10 mouse cellular contexts compared by ENCODE assay signal in the genomic region with DNA sequence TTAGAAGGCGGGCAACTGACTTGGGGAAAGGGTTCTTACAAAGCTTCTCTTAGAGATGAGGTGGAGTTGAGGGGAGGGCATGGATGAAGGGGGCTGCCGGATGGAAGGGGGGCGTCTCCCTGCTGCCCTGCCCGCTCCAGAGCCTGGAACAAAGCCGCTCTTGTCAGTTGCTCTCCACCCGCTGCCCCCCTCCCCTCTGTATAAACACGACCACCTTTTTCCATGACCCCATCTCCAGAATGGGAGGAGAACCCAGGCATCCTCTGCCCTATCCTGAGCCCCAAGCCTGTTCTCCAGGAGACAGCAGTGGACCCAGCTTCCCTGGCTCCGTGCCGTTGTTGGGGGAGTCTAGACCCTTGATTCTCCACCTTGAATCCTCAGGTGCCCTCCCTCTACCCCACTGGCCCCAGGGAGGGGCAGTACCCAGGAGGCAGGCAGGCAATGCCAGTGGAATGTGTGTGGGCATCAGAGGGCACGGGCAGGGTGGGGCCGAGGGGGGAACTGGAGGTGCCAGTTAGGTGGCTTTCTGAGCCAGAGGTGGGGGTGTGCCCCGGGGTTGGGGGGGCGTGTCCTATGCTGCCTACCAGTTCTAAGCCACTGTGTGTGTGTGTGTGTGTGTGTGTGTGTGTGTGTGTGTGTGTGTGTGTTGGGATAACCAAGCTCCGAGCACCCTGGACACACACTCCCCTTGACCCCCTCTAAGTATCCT. TPM values are rescaled to one million over a fixed set of nuclear protein-coding genes. Genes with fewer than 3 reads are reported as not detected.
DNase-seq lines count a peak whose midpoint lies in the region; ATAC-seq and TF ChIP-seq lines count a peak whose summit lies in the region.
"Had no signal": no experiment of that assay in that cellular context is flagged by ENCODE, and none has a peak within 500 bp of the region (broad histone marks: within the 10 kb centered on the region; RNA-seq: fewer than 3 reads in every experiment).

No protein-coding gene starts in this region.

- no peak overlapping the region for H3K27ac ChIP-seq in forebrain, postnatal 0 days (ENCODE audit: low read depth, low read length)
- H3K27ac ChIP-seq in forebrain, embryonic 13.5 days, result no peak overlapping the region
- H3K27ac ChIP-seq in hindbrain, embryonic 13.5 days, result no peak overlapping the region
- H3K27ac ChIP-seq: macrophage had no signal

- H3K27me3 ChIP-seq in forebrain, postnatal 0 days (ENCODE audit: insufficient read depth, low read length), result peaks cover 4% of the 10 kb centered on the region; the same call in 1 of the 2 replicates
- peaks cover 54% of the 10 kb centered on the region for H3K27me3 ChIP-seq in forebrain, embryonic 13.5 days
- H3K27me3 ChIP-seq in E14TG2a.4 (ENCODE audit: insufficient read depth, low read length), result peaks cover 25% of the 10 kb centered on the region
- peaks cover 91% of the 10 kb centered on the region for H3K27me3 ChIP-seq in hindbrain, embryonic 13.5 days

- H3K4me3 ChIP-seq in forebrain, postnatal 0 days (ENCODE audit: low read depth, low read length), result no peak overlapping the region
- no peak overlapping the region for H3K4me3 ChIP-seq in forebrain, embryonic 13.5 days
- H3K4me3 ChIP-seq in E14TG2a.4 (replicated peaks; ENCODE audit: low read length), result peak overlapping the region; percentile 81
- peak overlapping the region; percentile 5; the same call in 1 of the 2 replicates for H3K4me3 ChIP-seq in hindbrain, embryonic 13.5 days

- WGBS in forebrain, postnatal 0 days, result 54% methylated on average over 13 of the region's 14 CpGs
- WGBS in forebrain, embryonic 13.5 days, result 50% methylated on average over 14 of the region's 14 CpGs
- 51% methylated on average over 14 of the region's 14 CpGs for WGBS in hindbrain, embryonic 13.5 days

- no peak for DNase-seq in forebrain, postnatal 0 days
- peak; percentile 75 to 89 for DNase-seq in lung, adult 18-20 months
- no peak for DNase-seq in adrenal gland, postnatal 25 days
- no peak for DNase-seq in layer of hippocampus, adult 9-10 months (ENCODE audit: low spot score)
- no peak for DNase-seq in thymus, postnatal 25 days

- H3K4me2 ChIP-seq in forebrain, postnatal 0 days (ENCODE audit: low read depth), result peak overlapping the region; percentile 96; the same call in 1 of the 2 replicates
- no peak overlapping the region for H3K4me2 ChIP-seq in forebrain, embryonic 13.5 days
- H3K4me2 ChIP-seq in hindbrain, embryonic 13.5 days, result peak overlapping the region; percentile 31; the same call in 1 of the 2 replicates

- no peak overlapping the region for H3K9ac ChIP-seq in forebrain, postnatal 0 days
- no peak overlapping the region for H3K9ac ChIP-seq in forebrain, embryonic 13.5 days
- no peak overlapping the region for H3K9ac ChIP-seq in hindbrain, embryonic 13.5 days

- no peaks in the 10 kb centered on the region for H3K9me3 ChIP-seq in forebrain, postnatal 0 days (ENCODE audit: low read length)
- no peaks in the 10 kb centered on the region for H3K9me3 ChIP-seq in forebrain, embryonic 13.5 days (replicated peaks)
- no peaks in the 10 kb centered on the region for H3K9me3 ChIP-seq in E14TG2a.4 (ENCODE audit: low read length)
- H3K9me3 ChIP-seq in hindbrain, embryonic 13.5 days, result no peaks in the 10 kb centered on the region

- peaks cover 10% of the 10 kb centered on the region; the same call in 1 of the 2 replicates for H3K4me1 ChIP-seq in forebrain, postnatal 0 days (ENCODE audit: insufficient read depth)
- peaks cover 30% of the 10 kb centered on the region for H3K4me1 ChIP-seq in forebrain, embryonic 13.5 days
- H3K4me1 ChIP-seq in E14TG2a.4 (replicated peaks; ENCODE audit: low read depth, low read length), result peaks cover 89% of the 10 kb centered on the region
- peaks cover 26% of the 10 kb centered on the region for H3K4me1 ChIP-seq in hindbrain, embryonic 13.5 days (replicated peaks)

- H3K36me3 ChIP-seq in forebrain, postnatal 0 days (ENCODE audit: insufficient read depth), result no peaks in the 10 kb centered on the region
- H3K36me3 ChIP-seq in forebrain, embryonic 13.5 days (ENCODE audit: poor library complexity, severe bottlenecking), result no peaks in the 10 kb centered on the region
- H3K36me3 ChIP-seq in E14TG2a.4 (ENCODE audit: insufficient read depth, low read length), result peaks cover 12% of the 10 kb centered on the region; the same call in 1 of the 2 replicates
- no peaks in the 10 kb centered on the region for H3K36me3 ChIP-seq in hindbrain, embryonic 13.5 days

- no peak for ATAC-seq in forebrain, postnatal 0 days
- ATAC-seq in forebrain, embryonic 13.5 days, result no peak
- no peak for ATAC-seq in hindbrain, embryonic 13.5 days (ENCODE audit: low FRiP score)

- TF ChIP-seq CTCF in forebrain, postnatal 0 days (IDR thresholded peaks at IDR 0.05; ENCODE audit: low read depth), result no peak
- no peak for TF ChIP-seq CTCF in E14TG2a.4 (conservative IDR thresholded peaks at IDR 0.05; ENCODE audit: low read length)

RNA-seq across cellular contexts. Expression of a gene that starts 1.6 kb away (rescaled TPM):
- 6.5 and 12.3 TPM in 2 replicates for total RNA-seq in forebrain, postnatal 0 days (2014; rRNA removed)
- polyA plus RNA-seq in forebrain, postnatal 0 days (2015; fragmentation: Nextera tagmentation; extraction: Ambion mirVana), result 4.5 and 4.6 TPM in 2 replicates
- 3.2 and 4.2 TPM in 2 replicates for polyA plus RNA-seq in forebrain, embryonic 13.5 days (2015; fragmentation: Nextera tagmentation; extraction: Ambion mirVana)
- polyA plus RNA-seq in hindbrain, embryonic 13.5 days (2015; fragmentation: Nextera tagmentation; extraction: Ambion mirVana), result 5.7 and 7.1 TPM in 2 replicates
- 21.5 and 25.7 TPM in 2 replicates for total RNA-seq in adrenal gland, postnatal 25 days (2021)

RNA-seq across cellular contexts. Expression of a gene that starts 14.7 kb away (rescaled TPM):
- total RNA-seq in forebrain, postnatal 0 days (2014; rRNA removed), result 0.15 TPM in 1 of 2 replicates, not detected in the other
- not detected in 2 replicates for polyA plus RNA-seq in forebrain, postnatal 0 days (2015; fragmentation: Nextera tagmentation; extraction: Ambion mirVana)
- 0.09 TPM in 1 of 2 replicates, not detected in the other for polyA plus RNA-seq in forebrain, embryonic 13.5 days (2015; fragmentation: Nextera tagmentation; extraction: Ambion mirVana)
- polyA plus RNA-seq in hindbrain, embryonic 13.5 days (2015; fragmentation: Nextera tagmentation; extraction: Ambion mirVana), result 0.14 and 0.22 TPM in 2 replicates
- total RNA-seq in adrenal gland, postnatal 25 days (2021), result 0.15 TPM in 1 of 2 replicates, not detected in the other
- total RNA-seq: heart, adult 18-20 months had no signal
- polyA plus RNA-seq: macrophage had no signal

RNA-seq across cellular contexts. Expression of a gene that starts 23.6 kb away (rescaled TPM):
- 33.2 and 39.3 TPM in 2 replicates for total RNA-seq in forebrain, postnatal 0 days (2014; rRNA removed)
- 63.0 and 63.7 TPM in 2 replicates for polyA plus RNA-seq in forebrain, postnatal 0 days (2015; fragmentation: Nextera tagmentation; extraction: Ambion mirVana)
- 46.7 and 48.9 TPM in 2 replicates for polyA plus RNA-seq in forebrain, embryonic 13.5 days (2015; fragmentation: Nextera tagmentation; extraction: Ambion mirVana)
- polyA plus RNA-seq in hindbrain, embryonic 13.5 days (2015; fragmentation: Nextera tagmentation; extraction: Ambion mirVana), result 54.7 TPM in 2 replicates
- total RNA-seq in adrenal gland, postnatal 25 days (2021), result 36.3 and 36.7 TPM in 2 replicates

RNA-seq across cellular contexts. Expression of a gene that starts 24.0 kb away (rescaled TPM):
- 0.31 and 2.4 TPM in 2 replicates for total RNA-seq in forebrain, postnatal 0 days (2014; rRNA removed)
- 0.50 and 0.75 TPM in 2 replicates for polyA plus RNA-seq in forebrain, postnatal 0 days (2015; fragmentation: Nextera tagmentation; extraction: Ambion mirVana)
- polyA plus RNA-seq in forebrain, embryonic 13.5 days (2015; fragmentation: Nextera tagmentation; extraction: Ambion mirVana), result 0.32 and 0.48 TPM in 2 replicates
- polyA plus RNA-seq in hindbrain, embryonic 13.5 days (2015; fragmentation: Nextera tagmentation; extraction: Ambion mirVana), result 0.45 and 1.5 TPM in 2 replicates
- total RNA-seq in adrenal gland, postnatal 25 days (2021), result 1.5 and 2.0 TPM in 2 replicates

RNA-seq across cellular contexts. Expression of a gene that starts 40.4 kb away (rescaled TPM):
- 2.7 and 9.6 TPM in 2 replicates for total RNA-seq in forebrain, postnatal 0 days (2014; rRNA removed)
- polyA plus RNA-seq in forebrain, postnatal 0 days (2015; fragmentation: Nextera tagmentation; extraction: Ambion mirVana), result 1.5 and 2.3 TPM in 2 replicates
- polyA plus RNA-seq in forebrain, embryonic 13.5 days (2015; fragmentation: Nextera tagmentation; extraction: Ambion mirVana), result 19.7 and 27.3 TPM in 2 replicates
- polyA plus RNA-seq in hindbrain, embryonic 13.5 days (2015; fragmentation: Nextera tagmentation; extraction: Ambion mirVana), result 7.0 and 7.2 TPM in 2 replicates
- total RNA-seq in adrenal gland, postnatal 25 days (2021), result 4.1 and 6.3 TPM in 2 replicates

Comparison
In these comparisons a context has a peak if more than half of its experiments do, and no peak if none do; other contexts are left out.
1. DNase-seq: peak in lung, adult 18-20 months (2 of 2); none in forebrain, postnatal 0 days (single experiment), adrenal gland, postnatal 25 days (single experiment), layer of hippocampus, adult 9-10 months (single experiment) and thymus, postnatal 25 days (single experiment).
2. H3K4me3 ChIP-seq: peak in E14TG2a.4 (single experiment) and hindbrain, embryonic 13.5 days (single experiment); none in forebrain, postnatal 0 days (single experiment) and forebrain, embryonic 13.5 days (single experiment).